Mouse (Mus musculus) c-Kit-positive CD71-positive TER-119-positive erythroid progenitor cells, embryonic 14.5 days (primary cell): ENCODE data around the gene Dusp23.

ENCODE experiments used
- DNase-seq: peaks from one replicate; pipeline ENCODE4 v3.0.0-alpha.2; 2013; ENCODE audit warnings: low spot score

Dusp23 gene

GRCm38 (mm10) chr1:172632451-172633326, at the start of gene Dusp23:
TSS of gene Dusp23 (minus strand) at chr1:172632962.
- peak; percentile 87 for DNase-seq

- no peak for DNase-seq
Observed at GRCm38 (mm10) chr1:172680742-172681141, 48.0 kb upstream of the Dusp23 start.

- DNase-seq = no peak
Observed at GRCm38 (mm10) chr1:172670716-172671115, 38.0 kb upstream of the Dusp23 start.

- DNase-seq = no peak
Observed at GRCm38 (mm10) chr1:172667597-172667996, 34.8 kb upstream of the Dusp23 start.

- no peak for DNase-seq
Observed at GRCm38 (mm10) chr1:172665457-172665856, 32.7 kb upstream of the Dusp23 start.

GRCm38 (mm10) chr1:172659688-172660087, 26.9 kb upstream of the Dusp23 start:
- DNase-seq = no peak

GRCm38 (mm10) chr1:172657266-172657665, 24.5 kb upstream of the Dusp23 start:
- no peak for DNase-seq

- DNase-seq = no peak
Observed at GRCm38 (mm10) chr1:172653900-172654299, 21.1 kb upstream of the Dusp23 start.

GRCm38 (mm10) chr1:172652040-172652662, 19.4 kb upstream of the Dusp23 start:
- no peak for DNase-seq

- DNase-seq = no peak
Observed at GRCm38 (mm10) chr1:172651288-172651987, 18.7 kb upstream of the Dusp23 start.

GRCm38 (mm10) chr1:172650519-172651287, 17.9 kb upstream of the Dusp23 start:
- DNase-seq = no peak

- DNase-seq = no peak
Observed at GRCm38 (mm10) chr1:172649396-172649795, 16.6 kb upstream of the Dusp23 start.

- no peak for DNase-seq
Observed at GRCm38 (mm10) chr1:172647236-172647635, 14.5 kb upstream of the Dusp23 start.

- no peak for DNase-seq
Observed at GRCm38 (mm10) chr1:172638781-172639180, 6.0 kb upstream of the Dusp23 start.

GRCm38 (mm10) chr1:172637801-172638200, 5.0 kb upstream of the Dusp23 start:
- no peak for DNase-seq

- no peak for DNase-seq
Observed at GRCm38 (mm10) chr1:172636266-172636665, 3.5 kb upstream of the Dusp23 start.

- no peak for DNase-seq
Observed at GRCm38 (mm10) chr1:172635258-172635657, 2.5 kb upstream of the Dusp23 start.

- DNase-seq = no peak
Observed at GRCm38 (mm10) chr1:172634136-172634535, 1.4 kb upstream of the Dusp23 start.

- DNase-seq = no peak
Observed at GRCm38 (mm10) chr1:172631721-172632120, 1.0 kb downstream of the Dusp23 start.

- no peak for DNase-seq
Observed at GRCm38 (mm10) chr1:172629831-172630230, 2.9 kb downstream of the Dusp23 start.

GRCm38 (mm10) chr1:172626306-172626705, 6.5 kb downstream of the Dusp23 start:
- no peak for DNase-seq

- DNase-seq = no peak
Observed at GRCm38 (mm10) chr1:172624081-172624480, 8.7 kb downstream of the Dusp23 start.
